Mouse (Mus musculus) stomach, embryonic 15.5 days (tissue): ENCODE measurements around the gene Haus4. TPM values are rescaled to one million over a fixed set of nuclear protein-coding genes. Genes with fewer than 3 reads are reported as not detected.
A peak's percentile ranks its signal among the peaks of the same experiment; 100 is the strongest.

Experiments
- ATAC-seq: fragments of 200-750 bp; cut with Nextera tagmentation; 2 replicates; pipeline ENCODE4 v1.8.0; 2017; ENCODE audit warnings: low read depth, moderate number of reproducible peaks, moderate TSS enrichment; ENCODE audit not compliant: insufficient read depth, low FRiP score
- H3K27ac ChIP-seq: fragments of 300-500 bp; sonication (generic); 2 replicates; pipeline ENCODE4 v1.5.1; 2015; ENCODE audit warnings: mild to moderate bottlenecking, inconsistent platforms
- H3K27me3 ChIP-seq: fragments of 300-500 bp; sonication (generic); replicated peaks from 2 replicates; pipeline ENCODE4 v1.6.1; 2015; ENCODE audit warnings: inconsistent platforms
- H3K36me3 ChIP-seq: fragments of 300-500 bp; sonication (generic); 2 replicates; pipeline ENCODE4 v1.6.1; 2015; ENCODE audit warnings: inconsistent platforms
- H3K4me1 ChIP-seq: fragments of 300-500 bp; sonication (generic); 2 replicates; pipeline ENCODE4 v1.6.1; 2015; ENCODE audit warnings: inconsistent platforms
- H3K4me2 ChIP-seq: fragments of 300-500 bp; sonication (generic); 2 replicates; pipeline ENCODE4 v1.6.1; 2015; ENCODE audit warnings: mild to moderate bottlenecking, inconsistent platforms
- H3K4me3 ChIP-seq: fragments of 300-500 bp; sonication (generic); replicated peaks from 2 replicates; pipeline ENCODE4 v1.5.1; 2015; ENCODE audit warnings: inconsistent platforms
- H3K9ac ChIP-seq: fragments of 300-500 bp; sonication (generic); 2 replicates; pipeline ENCODE4 v1.6.1; 2015; ENCODE audit warnings: inconsistent platforms
- H3K9me3 ChIP-seq: fragments of 300-500 bp; sonication (generic); 2 replicates; pipeline ENCODE4 v1.6.1; 2016; ENCODE audit warnings: inconsistent platforms
- WGBS: fragments of 180-500 bp; shearing (Covaris S2); methylation state at CpG from one replicate; pipeline ENCODE4 v1.1.7; 2015; 5-methylcytosine and 5-hydroxymethylcytosine counted together
- polyA plus RNA-seq: library from polyadenylated mRNA; unstranded; fragments of >200 nt; fragmentation: Nextera tagmentation; extraction: Ambion mirVana; gene quantifications from 2 replicates; pipeline ENCODE4 v1.2.1, GENCODE M21; 2015

The Haus4 gene
- polyA plus RNA-seq, 1 experiment from 2014 or later = 48.3 TPM

DNA sequence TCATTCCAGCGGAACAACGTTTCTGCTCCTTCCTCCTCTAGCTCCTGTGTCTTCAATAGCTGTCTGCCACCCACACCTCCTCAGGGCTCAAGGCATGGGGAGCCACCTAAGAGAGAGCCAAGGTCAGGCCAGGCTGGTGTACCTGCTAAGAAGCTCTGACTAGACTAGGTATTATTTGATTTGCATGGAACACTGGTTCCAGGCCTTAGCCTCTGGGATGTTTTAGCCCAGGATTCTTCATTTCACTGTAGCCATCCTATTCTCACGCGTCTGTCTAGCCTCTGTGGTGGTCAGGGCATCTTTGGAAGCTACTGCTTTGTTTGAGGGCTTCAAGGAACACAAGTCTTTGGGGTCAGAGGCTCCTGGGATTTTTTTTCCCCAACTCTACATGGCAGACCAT lies 17.7 kb upstream of the Haus4 start:
- no peaks in the 10 kb centered on the region for H3K27me3 ChIP-seq
- no peaks in the 10 kb centered on the region for H3K9me3 ChIP-seq
- H3K9ac ChIP-seq = no peak overlapping the region
- no peak overlapping the region for H3K4me3 ChIP-seq
- no peak for ATAC-seq
- peak overlapping the region; percentile 46 for H3K27ac ChIP-seq
- H3K4me1 ChIP-seq = peaks cover 41% of the 10 kb centered on the region
- WGBS = 59% methylated on average over 4 of the region's 4 CpGs
- H3K4me2 ChIP-seq = no peak overlapping the region
- H3K36me3 ChIP-seq = peaks cover 24% of the 10 kb centered on the region

DNA sequence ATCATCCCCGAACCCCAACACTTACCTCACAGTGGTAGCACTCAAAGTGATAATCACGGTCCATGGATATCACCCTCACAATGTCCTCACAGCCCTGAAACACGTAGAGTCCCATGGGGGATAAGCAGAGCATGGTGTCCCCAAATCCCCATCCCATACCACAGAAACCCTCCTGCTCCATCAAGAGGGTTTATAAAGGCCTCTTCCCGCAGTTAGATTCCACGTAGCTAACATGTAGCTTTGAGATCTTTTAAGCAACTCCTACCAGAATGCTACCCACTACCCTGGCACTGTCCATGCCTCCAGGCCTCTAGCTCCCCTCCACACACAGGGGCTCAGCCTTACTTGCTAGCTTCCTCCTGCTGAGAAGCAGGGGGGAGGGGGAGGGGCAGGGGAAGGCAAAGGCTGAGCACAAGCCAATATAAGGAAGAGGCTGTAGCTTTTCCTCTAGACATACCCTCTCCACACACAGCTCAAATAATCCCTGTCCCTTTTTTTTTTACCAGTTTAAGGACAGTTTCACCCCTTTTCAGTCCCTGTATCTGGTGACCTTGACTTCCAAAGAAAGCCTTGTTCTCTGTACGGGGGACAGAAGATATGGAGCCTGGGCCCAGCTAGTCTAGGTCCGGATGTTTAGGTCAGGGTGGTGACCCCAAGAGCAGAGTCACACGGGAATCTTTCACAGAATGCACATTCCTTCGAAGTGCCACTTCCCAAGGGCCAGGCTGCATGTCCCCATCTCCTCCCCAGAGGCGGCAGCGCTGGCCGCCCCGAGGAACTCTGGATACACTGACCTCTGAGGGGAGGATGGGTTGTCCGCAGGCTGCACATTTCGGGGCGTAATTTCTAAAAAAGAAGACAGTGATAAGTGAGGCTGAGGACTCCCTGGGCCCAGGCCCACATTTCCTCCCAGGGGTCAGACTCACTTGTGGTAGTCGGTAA lies 15.3 kb upstream of the Haus4 start:
- Histone ChIP-seq H3K4me3 (no peak overlapping the region), H3K4me1 (peaks cover 31% of the 10 kb centered on the region), H3K9ac (no peak overlapping the region), H3K27ac (no peak overlapping the region), H3K27me3 (no peaks in the 10 kb centered on the region), H3K9me3 (no peaks in the 10 kb centered on the region), H3K4me2 (no peak overlapping the region), H3K36me3 (peaks cover 24% of the 10 kb centered on the region)
- 57% methylated on average over 17 of the region's 17 CpGs for WGBS
- ATAC-seq = no peak

DNA sequence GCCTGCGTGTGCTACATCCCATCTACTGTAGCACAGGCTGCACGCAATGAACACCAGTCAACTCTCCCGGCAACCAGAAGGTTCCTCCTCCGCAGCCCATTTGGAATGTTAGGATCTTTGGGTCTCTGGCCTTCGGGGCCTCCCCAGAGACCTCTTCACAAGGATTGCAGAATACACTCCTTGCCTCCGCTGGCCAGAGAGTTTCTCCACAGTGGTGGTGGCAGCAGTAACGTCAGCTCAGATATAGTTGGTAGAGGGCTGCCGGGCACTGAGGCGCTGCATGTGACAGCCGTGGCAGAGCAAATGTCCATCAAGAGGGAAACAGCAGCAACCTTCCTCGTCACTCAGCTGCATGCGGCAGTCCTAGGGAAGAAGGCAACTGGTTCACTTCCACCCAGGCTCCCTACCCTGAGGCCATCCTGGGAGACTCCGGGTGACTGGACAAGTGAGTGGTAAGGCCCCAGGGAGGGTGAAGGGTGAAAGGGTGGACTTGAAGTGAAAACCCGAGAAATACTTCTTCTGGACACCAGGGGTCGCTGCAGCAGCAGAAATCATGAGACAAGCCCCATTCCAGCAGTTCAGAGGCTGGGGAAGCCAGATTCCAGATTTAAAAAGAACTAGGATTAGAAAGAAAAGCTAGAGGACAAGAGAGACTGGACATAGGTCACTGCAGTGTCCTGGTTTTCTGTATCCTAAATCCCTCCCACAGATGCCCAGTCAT lies 14.4 kb upstream of the Haus4 start:
- Histone ChIP-seq H3K4me2 (no peak overlapping the region), H3K4me1 (peaks cover 23% of the 10 kb centered on the region), H3K9me3 (no peaks in the 10 kb centered on the region), H3K27me3 (no peaks in the 10 kb centered on the region), H3K9ac (no peak overlapping the region), H3K27ac (no peak overlapping the region), H3K36me3 (peaks cover 24% of the 10 kb centered on the region), H3K4me3 (no peak overlapping the region)
- 72% methylated on average over 15 of the region's 15 CpGs for WGBS
- no peak for ATAC-seq

DNA sequence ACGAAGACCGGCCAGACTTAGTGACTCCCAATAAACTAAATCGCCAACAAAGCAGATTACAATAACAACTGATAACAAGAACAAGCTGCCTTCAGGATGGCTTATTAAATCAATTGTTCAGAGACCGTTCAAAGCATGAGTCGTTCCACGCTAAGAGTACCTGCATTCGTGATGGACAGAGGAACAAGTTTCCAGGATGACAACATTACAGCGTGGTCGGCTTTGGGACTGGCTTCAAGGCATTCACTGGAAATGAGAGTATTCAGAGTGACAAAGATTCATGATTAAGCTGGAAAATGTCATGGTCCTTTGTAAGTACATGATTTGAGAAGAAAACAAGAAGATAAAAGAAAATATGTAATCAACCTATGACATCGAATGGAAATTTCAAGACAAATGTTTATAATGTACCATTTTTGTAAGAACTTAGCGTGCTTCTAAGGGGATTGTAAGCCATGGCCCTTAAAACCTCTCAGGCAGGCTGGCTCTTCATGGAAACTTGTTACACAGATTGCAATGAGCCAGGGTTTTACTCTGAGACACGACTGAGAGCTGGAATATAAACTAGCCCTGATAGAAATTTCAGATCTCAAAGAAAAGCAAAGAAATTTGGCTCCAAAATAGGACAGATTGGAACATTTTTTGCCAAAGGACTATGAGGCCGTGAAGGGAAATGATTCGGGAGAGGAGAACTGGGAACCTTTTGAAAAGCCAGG lies 6.3 kb upstream of the Haus4 start:
- no peak overlapping the region for H3K4me3 ChIP-seq
- no peaks in the 10 kb centered on the region for H3K9me3 ChIP-seq
- H3K27me3 ChIP-seq = no peaks in the 10 kb centered on the region
- H3K36me3 ChIP-seq = no peaks in the 10 kb centered on the region
- no peaks in the 10 kb centered on the region for H3K4me1 ChIP-seq
- no peak overlapping the region for H3K4me2 ChIP-seq
- H3K27ac ChIP-seq = no peak overlapping the region
- no peak overlapping the region for H3K9ac ChIP-seq
- ATAC-seq = no peak
- 79% methylated on average over 14 of the region's 14 CpGs for WGBS

DNA sequence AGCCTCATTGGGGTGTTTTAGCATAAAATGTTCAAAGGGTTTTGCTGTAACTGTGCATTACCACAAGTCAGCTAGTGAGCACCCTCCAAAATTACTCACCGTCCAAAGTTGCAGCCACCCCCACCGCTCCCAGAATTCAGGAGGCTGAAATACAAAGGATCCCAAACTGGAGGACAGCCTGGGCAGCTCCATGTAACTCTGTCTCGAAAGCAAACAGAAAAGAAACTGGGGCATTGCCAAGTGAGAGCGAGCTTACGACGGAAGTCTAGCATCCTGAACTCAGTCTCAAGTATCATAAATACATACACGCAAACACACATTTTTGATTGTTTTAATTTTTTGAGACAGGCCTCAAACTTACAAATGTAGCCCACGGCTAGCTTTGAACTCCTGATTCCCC lies 2.9 kb upstream of the Haus4 start:
- no peaks in the 10 kb centered on the region for H3K36me3 ChIP-seq
- H3K27ac ChIP-seq = no peak overlapping the region
- ATAC-seq = no peak
- no peaks in the 10 kb centered on the region for H3K9me3 ChIP-seq
- H3K9ac ChIP-seq = no peak overlapping the region
- H3K4me1 ChIP-seq = 0 out of 2 replicates have a peak, but pooled peaks cover 3% of the 10 kb centered on the region
- 73% methylated on average over 8 of the region's 8 CpGs for WGBS
- no peak overlapping the region for H3K4me3 ChIP-seq
- no peaks in the 10 kb centered on the region for H3K27me3 ChIP-seq
- H3K4me2 ChIP-seq = no peak overlapping the region

DNA sequence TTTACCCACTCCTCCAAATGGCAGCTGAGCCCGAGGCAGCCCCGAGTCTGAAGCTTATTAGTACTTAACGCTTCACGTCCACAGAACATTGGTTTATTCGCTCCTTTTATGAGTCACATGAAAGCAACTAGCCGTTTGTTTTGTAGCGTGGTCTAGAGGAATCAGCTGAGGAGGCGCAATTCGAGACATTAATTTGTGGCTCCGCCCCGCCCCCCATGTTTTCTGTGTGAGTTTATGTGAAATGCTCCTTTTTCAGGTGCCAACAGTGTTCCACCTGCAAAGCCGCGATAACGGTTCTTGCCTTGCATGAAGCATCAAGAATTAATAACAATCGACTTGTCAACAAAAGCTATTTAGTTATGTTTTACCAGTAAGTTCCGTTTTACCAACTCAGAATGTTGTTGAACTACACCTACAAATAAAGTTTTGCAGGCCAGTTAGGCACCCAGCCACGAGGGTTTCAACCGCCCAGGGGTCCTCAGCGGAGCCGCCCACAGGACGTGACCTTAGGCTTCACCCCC lies 902 bp downstream of the Haus4 start:
- Histone ChIP-seq H3K4me1 (0 out of 2 replicates have a peak, but pooled peaks cover 3% of the 10 kb centered on the region), H3K9ac (peak overlapping the region; percentile 62; the same call in 1 of the 2 replicates), H3K27me3 (no peaks in the 10 kb centered on the region), H3K4me2 (peak overlapping the region; percentile 88), H3K27ac (peak overlapping the region; percentile 92), H3K36me3 (peaks cover 11% of the 10 kb centered on the region; the same call in 1 of the 2 replicates), H3K4me3 (peak overlapping the region; percentile 67), H3K9me3 (no peaks in the 10 kb centered on the region)
- WGBS = 3% methylated on average over 21 of the region's 21 CpGs
- no peak for ATAC-seq

DNA sequence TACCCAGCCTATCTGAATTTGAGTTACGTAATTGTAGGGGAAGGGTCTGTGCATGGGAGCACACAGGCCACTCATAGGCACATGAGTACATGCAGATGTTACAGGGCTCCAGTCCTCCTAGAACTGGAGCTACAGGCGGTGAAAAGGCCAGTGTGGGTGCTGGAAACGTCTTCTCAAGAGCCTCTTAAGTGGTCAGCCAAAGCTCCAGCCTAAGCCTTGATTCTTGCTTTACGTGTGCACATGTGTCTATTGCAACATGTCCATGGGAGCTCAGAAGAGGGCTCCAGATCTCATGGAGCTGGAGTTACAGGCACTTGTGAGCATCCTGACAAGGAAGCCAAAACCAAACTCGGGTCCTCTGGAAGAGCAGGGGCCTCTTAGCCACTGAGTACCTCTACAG lies 9.7 kb downstream of the Haus4 start:
- Histone ChIP-seq H3K4me2 (no peak overlapping the region), H3K4me1 (no peaks in the 10 kb centered on the region), H3K27me3 (no peaks in the 10 kb centered on the region), H3K27ac (no peak overlapping the region), H3K9me3 (no peaks in the 10 kb centered on the region), H3K4me3 (no peak overlapping the region), H3K36me3 (peaks cover 33% of the 10 kb centered on the region), H3K9ac (no peak overlapping the region)
- ATAC-seq = no peak
- 87% methylated on average over 5 of the region's 5 CpGs for WGBS

DNA sequence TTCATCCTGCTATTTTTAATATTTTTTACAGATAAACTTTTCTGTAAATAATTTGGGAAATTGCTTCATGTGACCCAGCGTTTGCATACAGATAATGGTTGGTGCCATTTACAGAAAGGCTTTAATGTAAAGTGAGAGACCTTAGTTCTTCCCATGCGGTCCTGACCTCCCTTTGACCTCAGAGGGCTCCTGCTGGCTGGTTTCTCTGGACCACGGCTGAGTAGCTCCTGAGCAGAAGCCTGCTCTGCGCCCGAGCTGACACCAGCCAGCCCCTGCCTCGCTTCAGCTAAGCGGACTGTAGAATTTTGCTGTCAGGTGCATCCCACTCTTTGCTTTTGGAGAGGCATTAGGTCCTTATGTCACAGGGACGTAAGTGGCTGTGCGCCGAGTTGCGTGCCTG lies 13.6 kb downstream of the Haus4 start:
- Histone ChIP-seq H3K9ac (no peak overlapping the region), H3K36me3 (peaks cover 11% of the 10 kb centered on the region), H3K4me3 (no peak overlapping the region), H3K9me3 (no peaks in the 10 kb centered on the region), H3K4me1 (no peaks in the 10 kb centered on the region), H3K27ac (no peak overlapping the region), H3K27me3 (no peaks in the 10 kb centered on the region), H3K4me2 (no peak overlapping the region)
- WGBS = 66% methylated on average over 11 of the region's 11 CpGs
- ATAC-seq = no peak

DNA sequence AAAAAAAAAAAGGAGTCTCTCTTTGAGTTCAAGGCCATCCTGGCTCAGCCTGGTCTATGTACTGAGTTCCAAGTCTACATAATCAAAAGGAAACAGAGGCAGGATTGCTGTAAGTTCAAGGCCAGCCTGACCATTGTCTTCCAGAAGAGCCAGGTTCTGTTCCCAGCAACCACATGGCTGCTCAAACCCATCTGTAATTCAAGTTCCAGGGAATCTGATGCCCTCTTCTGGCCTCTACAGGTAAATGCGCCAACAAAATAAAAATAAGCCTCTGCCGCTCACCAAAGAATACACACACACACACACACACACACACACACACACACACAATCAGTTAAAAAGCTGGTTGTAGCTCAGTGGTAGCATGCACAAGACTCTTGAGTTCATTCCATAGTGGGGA lies 15.8 kb downstream of the Haus4 start:
- H3K9ac ChIP-seq = no peak overlapping the region
- H3K4me2 ChIP-seq = no peak overlapping the region
- WGBS = 80% methylated on average over 2 of the region's 2 CpGs
- H3K27me3 ChIP-seq = no peaks in the 10 kb centered on the region
- no peak overlapping the region for H3K4me3 ChIP-seq
- H3K27ac ChIP-seq = no peak overlapping the region
- H3K4me1 ChIP-seq = no peaks in the 10 kb centered on the region
- H3K36me3 ChIP-seq = peaks cover 2% of the 10 kb centered on the region
- no peaks in the 10 kb centered on the region for H3K9me3 ChIP-seq
- no peak for ATAC-seq

DNA sequence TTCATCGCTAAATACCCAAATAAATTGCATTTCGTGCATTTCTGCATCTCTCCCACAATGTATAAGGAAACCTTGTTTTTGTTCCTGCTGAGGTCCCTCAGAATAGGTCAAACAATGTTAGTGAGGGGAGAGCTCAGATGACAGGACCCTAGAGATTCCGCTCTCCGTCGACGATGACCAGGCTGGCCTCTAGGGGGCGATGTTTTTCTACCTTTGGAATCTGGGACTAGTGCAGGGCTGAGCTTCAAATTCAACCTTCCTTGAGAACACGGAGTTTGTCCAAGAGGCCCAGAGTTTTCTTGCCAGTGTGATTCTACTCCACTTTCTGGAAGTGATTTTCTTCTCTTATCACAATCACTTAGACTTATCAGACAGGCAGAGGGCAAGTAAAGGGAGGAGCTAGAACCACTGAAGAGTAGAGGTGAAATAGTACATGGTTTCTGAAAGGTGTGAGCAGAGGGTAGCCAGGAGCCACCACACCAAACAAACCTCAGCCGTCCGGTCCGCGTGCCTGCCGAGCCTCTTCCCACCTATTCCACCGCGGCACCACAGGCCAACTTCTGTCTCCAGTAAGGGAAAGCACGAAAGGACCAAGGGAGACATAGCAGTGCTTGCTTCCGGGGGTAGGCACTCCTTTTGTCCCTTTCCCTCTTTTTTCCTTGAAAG lies 25.8 kb downstream of the Haus4 start:
- no peak overlapping the region for H3K9ac ChIP-seq
- no peak overlapping the region for H3K27ac ChIP-seq
- no peaks in the 10 kb centered on the region for H3K27me3 ChIP-seq
- H3K4me1 ChIP-seq = peaks cover 14% of the 10 kb centered on the region; the same call in 1 of the 2 replicates
- peak overlapping the region; percentile 62; the same call in 1 of the 2 replicates for H3K4me2 ChIP-seq
- H3K9me3 ChIP-seq = no peaks in the 10 kb centered on the region
- ATAC-seq = peak; percentile 60; the same call in 1 of the 2 replicates
- no peaks in the 10 kb centered on the region for H3K36me3 ChIP-seq
- 13% methylated on average over 17 of the region's 17 CpGs for WGBS
- H3K4me3 ChIP-seq = no peak overlapping the region

DNA sequence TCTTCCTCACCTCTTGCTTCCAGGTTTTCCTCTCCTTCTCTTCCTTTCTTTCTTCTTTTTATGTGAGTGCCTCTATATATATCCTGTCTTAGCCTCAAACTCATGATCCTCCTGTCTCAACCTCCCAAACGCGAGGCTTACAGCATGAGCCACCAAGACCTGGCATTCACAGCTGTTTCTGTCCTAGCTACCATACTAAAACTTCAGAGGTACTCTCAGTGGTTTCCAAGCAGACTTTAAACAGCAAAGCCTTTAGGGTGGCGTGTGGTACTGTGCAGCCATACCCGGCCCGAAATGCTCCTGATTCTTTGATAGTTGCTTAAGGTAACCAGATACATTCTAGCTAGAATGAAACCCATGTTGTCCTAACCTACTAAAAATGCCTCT lies 26.4 kb downstream of the Haus4 start:
- no peak for ATAC-seq

More for the DNA sequence above, 26.4 kb downstream of the Haus4 start:
- Histone ChIP-seq H3K9me3 (no peaks in the 10 kb centered on the region), H3K27me3 (no peaks in the 10 kb centered on the region), H3K4me1 (peaks cover 14% of the 10 kb centered on the region; the same call in 1 of the 2 replicates), H3K9ac (no peak overlapping the region), H3K4me2 (peak overlapping the region; percentile 62), H3K27ac (no peak overlapping the region), H3K36me3 (no peaks in the 10 kb centered on the region), H3K4me3 (no peak overlapping the region)
- WGBS = 22% methylated on average over 5 of the region's 5 CpGs
